Comparison of ENCODE assay signal across 24 mouse cellular contexts in genomic region chr4:141543593-141543992, GRCm38 (mm10).
"Had no signal": no experiment of that assay in that cellular context is flagged by ENCODE, and none has a peak within 500 bp of the region (broad histone marks: within the 10 kb centered on the region; RNA-seq: fewer than 3 reads in every experiment).

No protein-coding gene starts in this region.

- H3K4me3 ChIP-seq: embryonic facial prominence, embryonic 10.5 days; embryonic facial prominence, embryonic 12.5 days; embryonic facial prominence, embryonic 13.5 days; embryonic facial prominence, embryonic 15.5 days; forebrain, embryonic 15.5 days; gastrocnemius, adult 2 months; heart, adult 2 months; heart, embryonic 10.5 days had no signal

- H3K9me3 ChIP-seq: embryonic facial prominence, embryonic 10.5 days; embryonic facial prominence, embryonic 12.5 days; embryonic facial prominence, embryonic 13.5 days; embryonic facial prominence, embryonic 15.5 days; forebrain, embryonic 10.5 days; forebrain, embryonic 13.5 days; forebrain, embryonic 15.5 days; heart, embryonic 10.5 days had no signal

- DNase-seq: cerebellum, adult 18-20 months; cerebellum, adult 2 months; cerebellum, postnatal 10 days; cerebellum, postnatal 14 days; cerebellum, postnatal 36 days; embryo, embryonic 11 days; gastrocnemius, adult 2 months; gastrocnemius, postnatal 10 days; gastrocnemius, postnatal 14 days; gastrocnemius, postnatal 25 days; gastrocnemius, postnatal 36 days; heart, adult 11 months; heart, adult 18-20 months; heart, adult 2 months had no signal

- H3K9ac ChIP-seq: embryonic facial prominence, embryonic 12.5 days; embryonic facial prominence, embryonic 13.5 days; embryonic facial prominence, embryonic 15.5 days; forebrain, embryonic 13.5 days; forebrain, embryonic 15.5 days had no signal

- H3K27me3 ChIP-seq: embryonic facial prominence, embryonic 12.5 days; embryonic facial prominence, embryonic 13.5 days; embryonic facial prominence, embryonic 15.5 days; forebrain, embryonic 13.5 days; forebrain, embryonic 15.5 days had no signal

- H3K27ac ChIP-seq: embryonic facial prominence, embryonic 10.5 days; embryonic facial prominence, embryonic 12.5 days; embryonic facial prominence, embryonic 13.5 days; embryonic facial prominence, embryonic 15.5 days; forebrain, embryonic 10.5 days; forebrain, embryonic 13.5 days; forebrain, embryonic 15.5 days; heart, embryonic 10.5 days had no signal

- ATAC-seq: forebrain, embryonic 13.5 days; forebrain, embryonic 14.5 days; forebrain, embryonic 15.5 days; forebrain, embryonic 16.5 days had no signal

- H3K4me2 ChIP-seq: embryonic facial prominence, embryonic 12.5 days; embryonic facial prominence, embryonic 15.5 days; forebrain, embryonic 15.5 days had no signal

- H3K36me3 ChIP-seq: embryonic facial prominence, embryonic 10.5 days; embryonic facial prominence, embryonic 12.5 days; embryonic facial prominence, embryonic 13.5 days; embryonic facial prominence, embryonic 15.5 days; forebrain, embryonic 10.5 days; forebrain, embryonic 15.5 days; heart, embryonic 10.5 days had no signal
